Mouse (Mus musculus) brain, embryonic 14.5 days (tissue): ENCODE measurements at regions not wholly inside any gene's neighbourhood (a gene's known extent, or its start where the extent isn't known, plus 50 kb on each side); places are given as distances from the start of the nearest gene placed in this dataset.

Experiments
- CTCF ChIP-seq: fragments of 200-500 bp; IDR thresholded peaks from 2 replicates; pipeline ENCODE4 v1.5.1; 2012; ENCODE audit warnings: inconsistent platforms, mild to moderate bottlenecking, moderate library complexity, borderline replicate concordance; ENCODE audit not compliant: insufficient read depth, insufficient read length; ENCODE audit errors: extremely low read depth
- POLR2A ChIP-seq: fragments of 200-500 bp; IDR thresholded peaks from 2 replicates; pipeline ENCODE4 v1.6.1; 2012; ENCODE audit warnings: mild to moderate bottlenecking, inconsistent platforms, borderline replicate concordance; ENCODE audit not compliant: poor library complexity, insufficient read depth, insufficient read length, severe bottlenecking; ENCODE audit errors: extremely low read depth

GRCm38 (mm10) chr10:87687844-87688243 lies 166.2 kb downstream of the Pah start:
- TF ChIP-seq CTCF (no peak), POLR2A (no peak)
